Mouse (Mus musculus) right cerebral cortex, postnatal 4 days (tissue): ENCODE measurements around the gene Atp6v1g2.
A peak's percentile ranks its signal among the peaks of the same experiment; 100 is the strongest.

Source experiments
- DNase-seq: peaks from one replicate; pipeline ENCODE4 v3.0.0-alpha.2; 2022

The Atp6v1g2 gene

DNA sequence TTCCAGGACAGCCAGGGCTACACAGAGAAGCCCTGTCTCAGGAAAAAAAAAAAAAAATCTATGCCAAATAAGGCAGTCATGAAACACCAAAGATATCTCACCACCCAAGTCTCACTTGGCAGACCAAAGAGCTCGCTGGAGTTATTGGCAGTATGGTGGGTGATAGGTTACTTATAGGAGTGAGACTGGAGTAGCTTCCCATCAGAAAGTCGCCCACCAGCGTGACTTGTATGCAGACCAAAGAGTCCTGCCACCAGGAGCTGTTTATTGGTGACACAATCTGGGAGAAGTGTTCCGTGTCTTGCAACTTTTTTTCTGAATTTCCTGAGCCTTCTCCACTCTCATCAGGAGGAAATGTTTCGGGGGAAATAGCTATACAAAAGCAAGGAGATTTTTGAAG is 6.2 kb downstream of the Atp6v1g2 start:
- no peak for DNase-seq

DNA sequence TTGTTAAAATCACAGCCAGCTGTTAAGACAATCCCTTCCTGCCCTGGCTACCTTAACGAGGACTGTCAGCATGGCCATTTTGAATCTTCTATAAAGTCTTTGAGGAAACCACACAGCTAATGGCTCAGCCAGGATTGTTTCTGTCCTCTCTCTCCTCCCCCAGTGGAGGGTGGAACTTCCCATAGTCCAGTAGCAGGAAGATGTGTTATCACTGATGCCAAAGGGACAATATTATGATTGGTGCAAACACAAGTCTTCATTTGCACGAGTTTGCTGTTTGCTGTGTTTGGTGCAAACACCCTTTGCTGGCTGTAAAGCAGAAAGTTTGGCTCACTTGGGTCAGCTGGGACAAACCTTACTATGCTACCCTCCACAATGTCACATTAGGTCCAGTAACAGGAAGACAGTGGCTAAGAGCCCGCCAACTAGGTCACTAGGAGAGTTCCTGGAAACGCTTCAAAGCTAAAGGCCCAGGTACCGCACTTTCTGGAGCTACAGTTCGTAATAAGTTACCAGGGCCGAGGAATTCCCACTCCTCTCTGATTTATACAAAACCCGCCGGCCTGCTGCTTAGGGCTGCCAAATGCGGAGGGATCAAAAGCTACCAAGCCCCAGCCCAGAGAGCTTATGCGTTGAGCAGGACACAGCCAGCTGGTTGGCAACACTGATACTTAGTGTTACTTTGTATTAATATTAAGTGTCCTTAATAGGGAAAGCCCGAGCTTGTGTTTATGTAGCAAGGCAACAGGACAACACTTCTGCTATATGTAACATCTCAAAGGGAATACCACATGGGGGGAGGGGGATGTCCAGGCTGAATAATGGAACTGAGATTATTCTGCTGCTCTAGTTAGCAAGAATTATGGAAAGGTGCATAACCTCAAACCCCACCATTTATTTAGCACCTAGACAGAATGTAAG is 7.2 kb downstream of the Atp6v1g2 start:
- DNase-seq, result no peak

DNA sequence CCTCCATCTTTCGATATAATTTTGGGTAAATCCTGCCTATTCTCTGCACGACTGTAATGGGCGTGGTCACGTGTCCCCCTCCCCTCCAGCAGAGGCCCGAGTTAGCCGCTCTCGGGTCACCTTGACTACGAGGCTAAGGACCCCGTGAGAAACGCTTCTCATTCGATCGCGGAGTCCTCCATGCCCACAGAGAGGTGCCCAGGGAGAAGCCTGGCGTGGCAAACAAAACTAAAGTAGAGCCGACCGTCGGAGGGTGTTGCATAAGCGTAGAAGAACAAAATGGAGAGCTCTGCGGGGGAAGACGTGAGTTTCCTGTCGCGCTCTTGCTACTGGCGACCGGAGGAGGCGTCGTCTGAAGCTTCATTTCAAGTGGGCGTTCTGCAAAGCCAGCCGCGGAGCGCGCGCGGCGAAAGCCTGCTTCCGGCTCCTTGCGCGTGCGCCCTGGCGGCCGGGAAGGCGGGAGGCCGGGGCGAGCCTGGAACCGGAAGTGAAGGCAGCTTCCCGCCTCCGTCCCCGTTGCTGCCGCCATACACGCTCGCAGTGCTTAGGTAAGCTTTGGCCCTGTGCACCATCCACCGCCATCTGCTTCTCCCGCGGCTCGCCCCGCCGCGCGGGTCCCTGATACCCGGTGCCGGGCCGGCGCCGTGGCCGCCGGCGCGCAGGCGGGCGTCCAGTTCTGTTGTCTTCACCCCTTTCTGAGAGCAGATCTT is 8.0 kb downstream of the Atp6v1g2 start, which contains the start of gene Ddx39b:
Gene Ddx39b, plus strand, starts transcription at position 442 of the 710 bp plus-strand sequence.
- peak; percentile 93 for DNase-seq

DNA sequence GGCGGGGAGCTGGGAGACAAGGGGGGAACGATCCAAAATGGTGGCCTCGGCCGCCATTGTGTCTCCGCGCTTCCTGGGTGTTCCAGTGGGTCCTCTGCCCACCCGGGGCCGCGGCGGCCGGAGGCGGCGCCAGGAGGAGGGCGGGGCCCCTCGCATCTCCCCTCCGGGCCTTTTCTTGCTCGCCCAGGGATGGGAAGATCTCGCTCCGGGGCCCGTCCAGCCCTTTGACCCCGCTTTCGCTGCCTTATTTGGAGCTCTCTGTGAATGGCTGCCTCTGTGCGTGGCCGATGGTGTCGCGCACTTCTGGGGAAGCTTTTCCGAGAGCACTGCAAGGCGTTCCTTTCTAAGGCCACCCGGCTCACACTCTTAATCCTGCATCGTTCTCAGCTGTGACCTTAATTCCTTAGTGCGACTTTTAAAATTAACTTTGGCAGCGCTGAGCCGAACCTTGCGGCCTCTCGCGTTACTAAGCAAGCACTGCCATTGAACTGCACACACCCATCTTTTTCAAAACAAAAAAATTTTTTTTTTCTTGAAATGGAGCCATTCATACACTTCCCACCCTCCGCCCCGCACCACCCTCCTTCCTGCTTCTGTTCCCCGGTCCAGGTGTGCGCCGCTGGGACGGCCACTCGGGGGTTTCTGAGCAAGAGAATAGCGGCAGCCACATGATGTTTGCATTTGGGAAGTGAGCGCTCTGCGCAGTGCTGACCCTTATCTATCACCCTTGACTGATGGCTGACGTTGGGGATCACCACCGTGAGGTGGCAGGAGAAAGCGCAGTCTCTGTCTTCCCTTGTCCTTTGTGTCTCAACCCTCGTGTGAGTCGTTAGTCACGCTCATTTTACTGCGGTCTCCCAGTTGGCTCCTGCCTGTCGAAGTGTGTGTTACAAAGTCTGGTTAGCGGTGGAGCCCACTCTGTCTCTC is 8.8 kb downstream of the Atp6v1g2 start:
- DNase-seq, result peak; percentile 46

DNA sequence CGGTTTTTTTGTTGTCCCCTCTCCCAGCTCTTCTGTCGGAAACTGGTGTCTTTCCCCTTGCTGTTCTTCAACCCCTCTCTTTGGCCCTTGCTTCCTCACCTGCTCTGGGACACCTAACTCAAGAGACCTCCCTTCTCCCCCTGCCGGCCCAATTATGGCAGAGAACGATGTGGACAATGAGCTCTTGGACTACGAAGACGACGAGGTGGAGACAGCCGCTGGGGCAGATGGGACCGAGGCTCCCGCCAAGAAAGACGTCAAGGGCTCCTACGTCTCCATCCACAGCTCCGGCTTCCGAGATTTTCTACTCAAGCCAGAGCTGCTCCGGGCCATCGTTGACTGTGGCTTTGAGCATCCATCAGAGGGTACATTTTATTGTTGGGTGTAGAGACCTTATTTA is 9.6 kb downstream of the Atp6v1g2 start:
- peak; percentile 61 for DNase-seq

DNA sequence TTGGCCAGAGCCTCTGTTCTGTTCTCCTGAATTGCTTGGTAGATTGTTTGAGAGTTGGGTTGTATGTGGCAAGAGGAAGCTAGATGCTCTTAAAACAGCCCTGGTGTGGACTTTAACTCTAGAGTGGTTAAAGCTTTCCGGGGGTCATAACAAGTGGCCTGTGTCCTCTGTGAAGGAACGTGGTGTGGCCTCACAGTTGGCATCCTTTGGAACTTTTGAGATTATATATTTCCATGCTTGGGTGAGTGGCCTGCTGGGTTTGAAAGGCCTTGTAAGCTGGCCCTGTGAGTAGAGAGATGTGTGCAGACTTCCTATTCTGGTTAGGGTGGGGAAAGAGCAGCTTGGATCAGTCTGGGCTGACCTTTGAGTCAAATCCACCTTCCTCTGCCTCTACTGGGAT is 11.5 kb downstream of the Atp6v1g2 start:
- no peak for DNase-seq

DNA sequence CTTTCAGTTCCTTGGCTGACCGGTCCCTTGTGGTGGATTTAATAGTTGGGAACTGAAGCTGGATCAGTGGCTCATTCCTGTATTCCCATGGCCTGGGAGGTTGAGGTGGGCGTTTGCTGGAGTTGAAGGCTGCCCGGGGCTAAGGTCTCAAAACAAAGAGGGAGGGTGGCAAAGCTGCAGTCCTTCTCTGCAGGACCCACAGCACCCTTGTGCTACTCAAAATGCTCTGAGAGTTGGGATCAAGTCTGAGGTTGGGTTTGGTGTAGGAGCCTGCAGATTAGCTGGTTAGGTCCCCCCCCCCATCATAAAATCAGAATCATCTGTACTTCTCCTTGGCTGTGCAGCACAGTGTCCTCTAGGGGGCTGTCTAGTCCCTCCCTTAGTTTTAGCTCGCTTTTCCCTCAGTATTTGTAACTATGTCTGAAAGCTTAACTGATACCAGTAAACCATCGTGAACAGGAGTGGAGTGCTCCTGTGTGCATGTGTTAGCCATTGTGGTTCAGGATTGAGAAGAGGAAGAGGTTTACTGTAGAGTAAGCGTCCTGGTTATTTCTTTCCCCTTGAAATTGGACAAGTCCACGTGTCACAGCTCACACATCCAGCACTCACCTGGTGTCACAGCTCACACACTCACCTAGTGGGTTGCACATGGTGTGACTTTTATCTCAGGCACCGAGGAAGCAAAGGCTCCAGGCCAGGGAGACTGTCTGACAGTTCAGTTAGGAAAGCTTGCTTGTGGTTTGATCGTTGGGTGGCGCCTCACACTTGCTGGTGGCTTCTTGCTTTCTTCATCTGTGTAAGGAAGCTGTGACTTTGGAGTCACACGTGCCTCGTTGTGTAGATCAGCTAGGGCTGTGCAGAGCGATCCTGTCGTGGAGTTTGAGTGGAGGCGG is 12.5 kb downstream of the Atp6v1g2 start:
- no peak for DNase-seq

DNA sequence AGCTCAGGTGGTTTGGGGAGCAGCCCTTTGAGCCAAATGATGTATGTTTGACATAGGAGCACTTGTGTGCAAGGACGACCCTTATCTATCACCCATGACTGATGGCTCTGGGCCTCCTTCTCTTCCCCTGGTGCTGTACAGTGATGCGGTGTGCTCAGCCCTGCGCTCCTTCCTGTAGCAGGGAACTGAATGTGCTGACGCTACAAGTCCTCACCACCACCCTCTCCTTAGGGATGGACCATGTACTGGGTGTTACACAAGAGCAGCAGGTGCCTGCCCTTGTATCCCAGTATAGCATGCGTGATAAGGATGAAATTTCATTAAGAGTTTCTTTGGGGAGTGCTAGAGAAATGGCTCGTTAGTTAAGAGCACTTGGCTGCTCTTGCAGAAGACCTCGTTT is 13.7 kb downstream of the Atp6v1g2 start:
- no peak for DNase-seq

DNA sequence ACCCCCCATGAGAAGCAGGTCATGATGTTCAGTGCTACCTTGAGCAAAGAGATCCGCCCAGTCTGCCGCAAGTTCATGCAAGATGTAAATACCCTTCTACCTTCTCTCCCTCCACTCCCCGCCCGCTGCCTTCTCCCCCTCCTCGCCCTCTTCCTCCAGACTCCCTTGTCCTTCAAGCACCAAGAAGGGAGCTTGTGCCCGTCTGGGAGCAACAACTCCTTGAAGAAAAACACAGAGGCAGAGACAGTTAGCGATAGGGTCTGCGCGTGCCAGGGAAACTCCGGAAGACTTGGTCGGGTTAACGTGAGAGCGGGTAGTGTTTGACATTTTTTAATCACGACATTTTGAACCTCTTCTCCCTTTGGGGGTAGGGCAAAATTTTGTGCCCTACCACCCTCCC is 15.5 kb downstream of the Atp6v1g2 start:
- DNase-seq, result no peak

DNA sequence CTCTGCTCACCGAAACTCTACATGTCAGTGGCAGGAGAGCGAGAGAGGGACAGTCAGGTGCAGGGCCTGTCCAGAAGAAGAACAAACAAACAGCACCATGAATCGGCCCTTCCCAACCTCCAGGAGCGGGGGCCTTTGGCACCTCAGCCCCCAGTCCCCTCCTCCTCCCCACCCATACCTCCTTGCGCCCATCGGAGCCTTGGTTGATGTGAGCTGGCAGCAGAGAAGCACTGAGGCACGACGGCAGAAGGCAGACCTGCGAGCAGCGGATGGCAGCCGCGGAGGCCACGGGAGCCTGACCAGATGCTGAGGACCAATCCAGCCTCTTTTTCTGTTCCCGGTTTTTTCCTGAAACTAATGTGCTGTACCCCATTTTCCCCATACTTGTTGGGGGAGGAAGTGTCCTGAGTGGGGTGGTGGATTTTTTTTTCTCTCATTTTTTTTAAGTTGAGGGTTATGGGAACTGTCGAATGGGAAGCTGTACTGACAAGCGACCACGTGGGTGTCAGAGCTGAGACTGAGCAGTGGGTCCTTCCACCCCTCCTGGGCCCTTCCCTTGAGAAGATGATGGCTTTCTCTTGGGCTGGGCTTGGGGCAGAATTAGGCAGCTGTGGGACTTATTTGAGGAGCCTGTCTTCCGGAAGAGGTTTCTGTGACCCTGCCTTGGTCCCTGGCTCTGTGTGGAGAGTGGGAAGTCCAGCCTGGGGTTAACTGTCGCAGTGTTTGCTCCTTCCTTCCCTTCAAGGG is 16.2 kb downstream of the Atp6v1g2 start:
- no peak for DNase-seq

DNA sequence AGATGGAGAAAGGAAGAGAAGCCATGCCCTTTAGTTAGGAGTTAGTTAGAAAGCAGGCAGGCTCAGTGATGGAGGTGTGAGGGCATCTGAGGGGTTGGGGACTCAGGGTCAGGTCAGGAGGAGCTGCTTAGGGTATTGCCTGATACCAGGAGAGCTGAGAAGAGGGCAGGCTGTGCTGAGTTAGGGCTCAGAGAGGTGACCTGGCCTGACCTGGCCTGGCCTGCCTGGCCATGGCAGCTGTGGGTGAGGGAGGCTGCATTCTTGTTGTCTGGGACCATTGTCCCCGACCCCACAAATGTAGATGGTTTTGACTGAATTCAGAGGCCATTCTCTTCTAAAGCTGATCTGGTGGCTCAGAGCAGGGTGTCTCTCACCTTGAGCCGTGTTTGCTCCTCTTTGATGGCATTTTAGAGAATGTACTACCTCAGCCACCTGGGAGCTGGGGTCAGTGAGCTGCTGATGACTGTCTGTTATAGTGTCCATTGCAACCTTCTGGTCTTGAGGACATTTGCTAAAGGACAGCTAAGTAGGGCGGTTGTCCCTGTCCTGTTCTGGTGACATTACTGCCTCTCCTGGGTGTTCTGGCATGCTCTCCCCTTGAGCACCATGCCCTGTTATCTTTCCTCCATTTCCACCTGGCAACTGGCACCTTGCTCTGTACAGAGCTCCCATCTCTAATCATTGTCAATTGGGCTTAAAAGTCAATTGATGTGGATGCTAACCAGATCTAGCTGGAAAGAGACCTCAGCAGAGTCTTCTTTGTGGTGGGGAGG is 17.1 kb downstream of the Atp6v1g2 start:
- DNase-seq, result no peak

DNA sequence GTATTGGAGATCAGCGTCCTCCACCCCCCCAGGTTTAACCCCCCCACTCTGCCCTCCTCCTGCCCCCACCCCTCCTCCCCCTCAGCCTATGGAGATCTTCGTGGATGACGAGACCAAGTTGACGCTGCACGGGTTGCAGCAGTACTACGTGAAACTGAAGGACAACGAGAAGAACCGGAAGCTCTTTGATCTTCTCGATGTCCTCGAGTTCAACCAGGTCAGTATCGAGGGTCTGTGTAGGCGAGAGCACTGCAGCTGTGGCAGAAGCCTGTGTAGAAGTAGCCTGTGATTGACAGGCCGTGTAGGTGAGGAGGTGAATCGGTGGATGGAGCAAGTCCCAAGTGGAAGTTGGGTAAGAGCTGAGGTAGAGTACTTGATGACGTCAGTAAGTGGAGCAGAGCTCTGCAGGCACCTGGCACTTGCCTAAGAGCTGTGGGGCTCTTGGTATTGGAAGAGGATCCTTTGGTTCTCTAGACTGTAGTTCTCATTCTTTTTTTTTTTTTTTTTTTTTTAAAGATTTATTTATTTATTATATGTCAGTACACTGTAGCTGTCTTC is 17.8 kb downstream of the Atp6v1g2 start:
- no peak for DNase-seq

DNA sequence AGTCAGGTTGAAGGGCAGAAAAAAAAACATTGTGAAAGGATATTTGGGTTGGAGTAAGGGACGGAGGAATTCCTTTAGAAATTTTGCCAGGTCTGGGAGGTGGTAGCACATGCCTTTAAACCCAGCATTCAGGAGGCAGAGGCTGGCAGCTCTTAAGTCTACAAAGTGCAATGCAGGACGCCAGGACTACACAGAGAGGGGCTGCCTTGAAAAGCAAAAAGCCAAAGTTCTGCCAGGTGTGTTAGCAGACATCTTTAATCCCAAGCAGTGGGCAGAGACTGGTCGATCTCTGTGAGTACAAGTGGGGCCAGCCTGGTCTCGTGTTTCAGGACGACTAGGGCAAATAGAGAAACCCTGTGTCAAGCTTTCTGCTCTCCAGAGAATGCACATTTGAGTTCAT is 18.5 kb downstream of the Atp6v1g2 start:
- DNase-seq, result no peak

DNA sequence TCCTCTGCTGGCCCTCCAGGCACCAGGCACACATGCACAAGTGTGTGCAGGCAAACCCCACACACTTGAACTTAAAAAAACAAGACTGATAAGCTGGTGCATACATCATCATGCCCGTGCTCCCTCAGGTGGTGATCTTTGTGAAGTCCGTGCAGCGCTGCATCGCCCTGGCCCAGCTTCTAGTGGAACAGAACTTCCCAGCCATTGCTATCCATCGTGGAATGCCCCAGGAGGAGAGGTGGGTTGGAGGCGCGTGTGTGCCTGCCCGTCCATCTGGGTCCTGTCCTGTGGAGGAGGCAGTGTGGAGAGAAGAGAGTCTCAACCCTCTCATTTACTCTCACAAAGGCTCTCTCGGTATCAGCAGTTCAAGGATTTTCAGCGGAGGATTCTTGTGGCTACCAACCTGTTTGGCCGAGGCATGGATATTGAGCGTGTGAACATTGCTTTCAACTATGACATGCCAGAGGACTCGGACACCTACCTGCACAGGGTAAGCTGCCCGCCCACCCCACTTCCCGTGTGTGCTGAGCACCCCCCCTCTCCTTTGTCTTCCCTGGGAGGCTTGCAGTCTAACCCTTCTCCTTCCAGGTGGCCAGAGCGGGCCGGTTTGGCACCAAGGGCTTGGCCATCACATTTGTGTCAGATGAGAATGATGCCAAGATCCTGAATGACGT is 19.3 kb downstream of the Atp6v1g2 start:
- DNase-seq, result no peak

DNA sequence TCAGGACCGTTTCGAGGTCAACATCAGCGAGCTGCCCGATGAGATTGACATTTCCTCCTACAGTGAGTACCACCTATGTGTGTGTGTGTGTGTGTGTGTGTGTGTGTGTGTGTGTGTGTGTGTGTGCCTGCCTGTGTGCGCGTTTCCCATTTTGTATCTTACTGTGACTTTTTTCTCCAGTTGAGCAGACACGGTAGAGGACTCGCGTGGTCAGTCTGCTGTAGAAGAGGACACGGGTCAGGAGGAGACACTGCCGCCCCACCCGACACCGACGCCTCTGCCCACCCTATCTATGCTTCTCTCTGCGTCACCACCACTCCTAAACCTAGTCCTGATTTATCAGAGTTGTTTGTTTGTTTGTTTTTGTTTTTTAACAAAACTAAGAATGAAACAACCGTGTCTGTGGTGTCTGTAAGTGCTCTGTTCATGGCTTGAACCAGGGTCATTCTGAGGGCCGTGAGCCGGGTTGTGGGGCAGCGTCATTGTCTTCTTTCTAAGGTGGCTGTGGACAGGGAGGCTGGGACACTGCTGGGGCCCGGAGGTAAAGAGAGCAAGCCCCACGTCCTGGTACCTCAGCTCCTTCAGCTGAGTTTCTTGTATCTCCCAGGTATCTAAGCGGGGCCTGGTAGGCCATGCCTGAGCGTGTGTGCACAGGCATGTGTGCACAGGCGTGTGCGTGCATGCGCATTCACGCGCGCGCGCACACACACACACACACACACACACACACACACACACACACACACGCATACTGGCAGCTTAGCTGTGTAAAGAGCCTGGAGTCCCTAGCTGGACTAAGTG is 20.0 kb downstream of the Atp6v1g2 start:
- no peak for DNase-seq

DNA sequence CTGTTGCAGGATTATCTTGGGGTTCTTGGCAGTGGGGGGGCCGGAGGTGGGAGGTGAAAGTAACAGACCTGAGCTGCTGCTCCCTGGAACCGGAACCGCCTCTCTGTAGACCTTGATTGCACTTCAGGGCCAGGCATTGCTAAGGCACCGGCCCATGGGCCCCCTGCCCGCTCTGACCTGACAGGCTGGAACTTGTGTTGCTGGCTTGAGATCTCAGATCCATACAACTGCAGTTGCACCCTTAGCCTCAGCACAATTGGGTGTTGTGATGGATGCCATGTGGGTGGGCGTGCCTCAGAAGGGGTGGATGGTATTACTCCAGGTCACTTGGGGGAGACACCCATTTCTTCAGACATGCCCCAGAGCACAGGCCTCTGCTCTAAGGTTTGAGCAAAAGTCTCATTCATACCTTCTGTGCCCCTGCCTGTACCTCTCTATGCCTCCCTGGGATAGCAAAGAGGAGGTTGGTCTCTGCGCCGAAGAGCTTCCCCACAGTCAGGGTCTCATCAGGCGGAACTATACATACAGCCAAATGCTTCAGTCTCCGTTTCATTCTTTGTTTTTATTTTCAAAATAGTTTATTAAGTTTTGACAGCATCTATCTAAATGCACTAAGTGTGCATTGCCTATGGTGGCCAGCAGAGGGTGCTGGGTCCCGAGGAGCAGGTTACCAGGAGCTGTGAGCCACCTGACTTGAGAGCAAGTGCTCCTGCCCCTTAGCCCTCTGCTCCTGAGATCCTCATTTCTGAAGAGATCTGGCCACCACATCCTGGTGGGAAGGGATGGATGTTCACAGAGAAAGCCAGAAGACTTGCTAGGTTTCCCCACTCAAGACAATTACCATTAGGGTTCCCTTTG is 21.0 kb downstream of the Atp6v1g2 start:
- DNase-seq, result peak; percentile 52

DNA sequence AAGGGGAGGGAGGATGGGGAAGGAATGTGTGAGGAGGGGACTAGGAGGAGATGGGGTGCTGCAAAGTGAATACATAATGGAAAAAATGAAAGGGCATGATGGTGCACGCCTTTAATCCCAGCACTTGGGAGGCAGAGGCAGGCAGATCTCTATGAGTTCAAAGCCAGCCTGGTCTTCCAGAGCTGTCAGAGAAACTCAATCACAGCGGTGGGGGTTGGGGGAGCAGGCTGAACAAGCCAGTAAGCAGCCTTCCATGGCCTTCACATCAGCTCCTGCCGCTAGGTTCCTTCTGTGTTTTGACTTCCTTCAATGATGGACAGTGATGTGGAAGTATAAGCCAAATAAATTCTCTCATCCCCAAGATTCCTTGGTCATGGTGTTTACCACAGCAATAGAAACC is 21.8 kb downstream of the Atp6v1g2 start:
- no peak for DNase-seq

DNA sequence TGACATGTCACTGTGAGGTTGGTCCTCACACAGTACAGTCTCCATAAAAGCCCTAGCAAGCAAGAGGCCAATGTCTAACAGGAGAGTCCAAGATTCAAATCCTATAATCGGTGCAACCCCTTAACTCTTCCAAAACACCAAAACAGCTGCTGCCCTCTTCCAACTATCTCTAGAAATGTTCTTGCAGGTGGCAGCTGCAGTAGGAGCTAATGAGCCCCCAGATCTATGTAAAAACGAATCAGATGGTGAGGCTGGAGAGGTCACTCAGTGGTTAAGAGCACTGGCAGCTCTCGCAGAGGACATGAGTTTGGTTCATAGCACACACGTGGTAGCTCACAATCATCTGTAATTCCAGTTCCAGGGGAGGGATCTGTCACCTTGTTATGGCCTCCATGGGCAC is 22.2 kb downstream of the Atp6v1g2 start:
- DNase-seq, result no peak
